Mouse (Mus musculus): Measurements from ENCODE around the gene Gstt2.
"Not testable (repeated sequence)": the region's sequence is repeated elsewhere in the genome, so short reads cannot be mapped to it uniquely, and the experiment has no call there.

Gstt2 gene

DNA sequence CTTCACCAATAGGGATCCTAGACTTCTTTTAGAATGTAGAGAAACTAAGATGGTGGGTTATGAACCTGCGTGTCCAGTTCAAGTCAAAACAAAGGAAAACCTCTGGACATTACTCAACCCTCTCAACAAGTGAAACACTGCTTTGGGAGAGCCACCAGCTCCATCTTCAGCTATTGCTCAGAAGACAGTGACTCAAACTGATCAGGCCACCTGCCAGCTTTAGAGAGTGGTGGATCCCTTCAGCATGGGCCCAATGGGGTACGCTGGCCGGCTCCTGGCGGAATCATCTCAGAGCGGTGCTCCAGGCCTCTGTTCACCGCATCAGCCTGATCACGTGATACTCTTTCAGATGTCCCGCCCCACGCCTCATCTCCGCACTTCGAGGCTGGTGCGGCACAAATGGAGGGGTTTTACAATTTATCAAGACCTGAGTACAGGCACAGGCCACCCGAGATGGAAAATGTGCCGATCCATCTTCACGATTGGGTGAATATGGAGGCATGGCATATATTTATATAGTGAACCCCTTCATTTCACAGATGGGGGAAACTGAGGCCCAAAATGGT, 18.3 kb upstream of the Gstt2 start:
- no peak for DNase-seq (ENCODE audit: low spot score in 2 of 2)

DNA sequence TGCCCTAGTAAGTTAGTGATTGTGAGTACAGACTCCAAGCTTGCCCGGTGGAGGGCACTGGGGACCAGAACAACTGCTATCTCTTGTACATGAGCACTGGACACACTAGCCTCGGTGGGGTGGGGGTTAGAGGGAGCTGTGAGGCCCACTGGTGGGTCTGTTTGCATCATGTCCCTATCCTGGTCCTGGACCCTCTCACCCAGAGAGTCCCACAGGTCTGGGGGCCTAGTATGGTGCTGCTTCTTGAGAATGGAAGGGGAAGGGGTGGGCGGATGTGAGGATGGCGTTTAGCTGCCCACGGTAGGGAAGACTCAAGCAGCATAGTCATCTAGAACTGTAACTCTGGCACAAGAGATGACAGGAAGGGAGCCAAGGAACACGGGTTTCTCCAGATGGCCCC, 17.6 kb upstream of the Gstt2 start:
- DNase-seq (ENCODE audit: low spot score in 2 of 2) = no peak

DNA sequence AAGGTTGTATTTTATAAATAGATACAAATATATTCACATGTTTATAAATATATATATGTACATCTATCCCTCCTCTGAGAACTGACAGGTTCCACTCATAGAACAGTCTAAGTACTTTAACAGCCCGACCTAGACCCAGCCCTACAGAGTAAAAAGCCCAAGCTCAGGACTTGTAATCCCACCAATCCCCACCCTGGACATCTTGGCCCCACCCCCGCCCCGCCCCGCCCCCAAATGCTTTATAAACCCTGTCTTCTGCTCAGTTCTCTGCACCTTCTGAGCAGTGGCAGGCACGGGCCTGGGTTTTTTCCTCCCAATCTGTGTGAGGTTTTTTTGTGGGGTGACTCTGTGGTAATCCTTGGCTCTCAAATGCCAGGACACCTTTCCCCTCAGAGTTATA, 16.9 kb upstream of the Gstt2 start:
- no peak for DNase-seq (ENCODE audit: low spot score in 2 of 2)

DNA sequence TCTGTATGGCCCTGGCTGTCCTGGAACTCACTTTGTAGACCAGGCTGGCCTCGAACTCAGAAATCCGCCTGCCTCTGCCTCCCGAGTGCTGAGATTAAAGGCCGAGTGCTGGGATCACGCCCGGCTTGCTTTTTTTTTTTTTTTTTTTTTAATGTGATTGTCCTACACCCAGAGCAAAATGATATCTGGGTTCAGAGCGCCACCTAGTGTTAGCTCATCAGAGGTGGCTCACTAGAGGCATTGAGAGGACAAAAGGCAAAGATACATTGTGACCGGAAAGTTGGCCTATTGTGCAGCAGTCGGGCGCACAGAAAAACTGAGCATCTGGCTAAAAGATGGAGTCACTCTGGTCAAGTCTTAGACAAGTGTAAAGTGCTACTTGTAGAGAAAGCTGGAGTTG, 16.2 kb upstream of the Gstt2 start:
- peak; percentile 60 to 86 for DNase-seq (ENCODE audit: low spot score in 2 of 2)

DNA sequence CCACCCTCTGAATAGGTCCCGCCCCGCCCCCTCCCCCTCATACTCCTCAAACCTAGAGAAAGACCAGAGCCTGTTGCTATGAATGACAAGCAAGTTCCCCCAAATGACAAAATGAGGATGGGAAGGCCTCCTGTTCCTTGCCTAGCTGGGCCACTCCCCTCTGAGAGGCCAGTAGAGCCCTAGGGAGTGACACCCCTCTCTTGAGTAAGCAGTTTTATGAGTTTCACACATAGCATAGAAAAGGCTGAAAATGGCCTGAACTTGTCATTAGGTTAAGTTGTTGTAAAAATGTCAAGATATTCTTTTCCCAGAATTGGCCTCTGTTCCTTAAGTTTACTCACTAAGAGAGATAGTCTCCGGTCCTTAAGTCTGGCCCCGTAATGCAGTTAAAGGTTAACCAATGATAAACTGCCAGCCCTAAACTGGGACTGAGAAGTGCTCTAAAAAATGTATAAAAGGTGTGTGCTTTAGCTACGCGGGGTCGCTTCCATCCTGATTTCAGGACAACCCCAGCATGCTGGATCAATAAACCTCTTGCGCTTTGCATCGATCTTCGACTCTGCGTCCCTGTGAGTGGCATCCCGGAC, 15.4 kb upstream of the Gstt2 start:
- no peak for DNase-seq (ENCODE audit: low spot score in 2 of 2)

DNA sequence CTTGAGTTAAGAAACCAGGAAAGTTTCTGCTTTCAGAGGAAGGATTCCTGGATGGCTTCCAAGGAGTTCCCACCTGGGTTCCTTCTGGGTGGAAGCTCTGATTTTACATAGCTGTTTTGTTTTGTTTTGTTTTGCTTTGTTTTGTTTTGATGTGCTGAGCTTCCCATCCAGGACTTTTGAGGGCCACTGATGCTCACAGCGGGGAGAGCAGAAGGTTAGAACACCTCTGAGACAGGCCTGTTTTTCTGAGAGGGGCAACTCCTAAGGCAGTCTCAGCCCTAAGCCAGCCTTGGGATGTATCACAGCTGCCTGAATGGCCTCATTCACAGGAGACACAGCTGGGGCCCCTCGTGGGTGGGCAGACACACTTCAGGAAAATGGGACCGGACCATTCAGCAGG, 14.5 kb upstream of the Gstt2 start:
- no peak for DNase-seq (ENCODE audit: low spot score in 2 of 2)

DNA sequence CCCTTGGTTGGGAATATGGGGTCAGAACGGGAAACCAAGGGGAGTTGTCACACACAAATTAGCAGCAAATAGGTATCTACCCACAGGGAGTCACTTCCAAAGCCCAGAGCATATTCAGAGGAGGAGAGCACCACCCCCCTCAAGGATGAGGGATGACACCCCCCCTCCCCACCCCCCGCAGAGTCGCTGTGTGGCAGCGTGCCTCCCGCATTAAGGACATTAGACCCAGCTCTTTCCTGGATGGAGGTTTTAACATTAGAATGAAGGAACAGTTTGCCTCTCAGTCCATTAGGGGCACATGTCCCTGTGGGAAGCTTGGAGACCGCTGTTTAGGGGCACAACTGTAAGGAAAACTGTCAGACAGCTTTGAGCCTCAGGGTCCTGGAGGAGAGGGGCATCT, 13.9 kb upstream of the Gstt2 start:
- DNase-seq (ENCODE audit: low spot score in 2 of 2) = no peak

DNA sequence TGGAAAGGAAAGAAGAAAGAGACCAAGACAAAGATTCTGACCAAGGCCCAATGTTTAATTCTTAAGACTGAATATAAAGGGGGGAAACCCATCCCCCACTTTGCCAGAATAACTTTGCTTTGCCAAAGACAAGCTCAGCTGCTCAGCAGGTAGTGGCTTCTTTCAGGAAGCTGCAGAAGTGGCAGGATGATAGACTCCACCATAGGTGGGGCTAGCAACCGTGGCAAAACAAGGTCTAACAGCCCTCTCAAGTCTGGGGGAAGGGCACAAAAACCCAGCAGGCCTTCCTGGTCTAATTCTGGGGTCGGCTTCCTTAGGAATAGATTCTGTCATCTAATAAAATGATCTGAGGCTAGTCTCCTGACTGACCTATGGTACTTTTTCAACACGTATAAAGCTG, 11.2 kb upstream of the Gstt2 start:
- DNase-seq (ENCODE audit: low spot score in 2 of 2) = no peak

DNA sequence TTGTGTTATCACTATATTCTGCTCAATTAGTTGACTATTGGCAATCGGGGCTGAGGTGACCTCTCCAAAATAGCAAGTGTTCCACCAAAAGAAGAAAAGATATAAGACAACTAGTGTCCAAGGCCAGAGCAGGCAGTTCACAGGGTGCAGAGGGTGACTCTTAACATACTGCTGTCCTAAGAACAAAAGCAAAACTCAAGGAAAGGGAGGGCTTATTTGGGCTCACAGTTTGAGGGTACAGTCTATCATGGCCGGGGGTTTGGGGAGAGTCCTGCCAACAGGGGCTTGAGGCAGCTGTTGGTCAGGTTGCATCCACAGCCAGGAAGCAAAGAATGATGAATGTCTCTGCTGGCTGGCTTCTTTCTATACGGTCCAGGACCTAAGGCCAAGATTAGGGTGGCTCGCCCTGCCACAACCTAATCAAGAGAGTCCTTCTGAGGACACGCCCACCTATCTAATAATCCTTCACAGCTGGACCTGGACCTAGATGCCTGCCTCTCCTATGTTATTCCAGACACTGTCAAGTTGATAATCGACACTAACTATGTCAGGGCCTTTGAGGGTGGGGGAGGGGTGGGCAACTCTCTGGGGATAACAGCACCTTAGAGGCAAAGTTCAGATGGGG, 8.2 kb upstream of the Gstt2 start:
- DNase-seq (ENCODE audit: low spot score in 2 of 2) = no peak

DNA sequence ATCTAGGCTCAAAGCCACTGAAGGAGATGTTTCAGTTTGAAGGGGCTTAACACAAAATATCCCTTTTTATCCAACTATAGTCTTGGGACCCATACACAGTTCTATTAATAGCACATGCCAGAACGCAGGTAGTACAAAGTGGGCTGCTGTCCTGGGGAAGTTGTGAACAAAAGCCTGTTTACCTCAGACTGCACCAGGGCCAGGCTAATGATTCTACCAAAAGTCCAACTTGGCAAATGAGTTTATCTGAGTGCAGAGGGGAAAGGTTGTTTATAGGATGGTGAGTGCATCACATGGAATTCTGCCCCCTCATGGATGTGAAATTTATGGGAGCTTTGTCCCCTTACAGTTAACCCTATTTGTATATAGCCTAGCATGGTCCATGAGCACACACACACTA, 7.6 kb upstream of the Gstt2 start:
- DNase-seq (ENCODE audit: low spot score in 2 of 2) = no peak

DNA sequence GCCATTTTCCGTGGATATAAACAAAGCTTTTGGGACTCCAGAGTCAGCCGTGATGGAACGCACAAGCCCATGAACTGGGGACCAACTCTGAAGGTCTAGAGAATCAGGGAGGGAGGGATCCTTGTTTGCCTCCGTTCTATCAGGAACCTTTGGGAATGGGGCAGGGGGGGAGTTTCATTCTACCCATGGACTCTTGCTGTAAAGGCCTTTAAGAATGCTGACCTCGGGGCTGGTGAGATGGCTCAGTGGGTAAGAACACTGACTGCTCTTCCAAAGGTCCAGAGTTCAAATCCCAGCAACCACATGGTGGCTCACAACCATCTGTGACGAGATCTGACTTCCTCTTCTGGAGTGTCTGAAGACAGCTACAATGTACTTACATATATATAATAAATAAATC, 6.7 kb upstream of the Gstt2 start:
- DNase-seq (ENCODE audit: low spot score in 2 of 2) = not testable (repeated sequence)

DNA sequence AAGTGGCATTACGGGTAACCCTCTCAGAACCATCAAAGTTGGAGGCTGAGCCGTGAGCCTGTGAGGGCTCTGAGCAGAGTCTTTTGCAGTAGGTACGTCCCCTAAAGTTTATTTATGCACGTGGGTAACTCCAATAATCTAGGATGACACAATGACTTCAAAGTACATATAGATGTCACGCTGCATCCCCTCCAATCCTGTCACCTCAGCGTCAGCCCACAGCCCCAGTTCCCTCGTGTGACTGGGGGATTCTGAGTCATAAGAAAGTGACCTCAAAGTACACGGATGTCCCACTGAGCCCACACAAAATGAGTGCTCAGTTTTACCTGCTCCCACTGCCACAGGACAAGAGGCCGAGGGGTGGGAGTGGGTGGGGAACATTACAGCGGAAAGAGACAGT, 1.9 kb upstream of the Gstt2 start:
- no peak for DNase-seq (ENCODE audit: low spot score in 2 of 2)

DNA sequence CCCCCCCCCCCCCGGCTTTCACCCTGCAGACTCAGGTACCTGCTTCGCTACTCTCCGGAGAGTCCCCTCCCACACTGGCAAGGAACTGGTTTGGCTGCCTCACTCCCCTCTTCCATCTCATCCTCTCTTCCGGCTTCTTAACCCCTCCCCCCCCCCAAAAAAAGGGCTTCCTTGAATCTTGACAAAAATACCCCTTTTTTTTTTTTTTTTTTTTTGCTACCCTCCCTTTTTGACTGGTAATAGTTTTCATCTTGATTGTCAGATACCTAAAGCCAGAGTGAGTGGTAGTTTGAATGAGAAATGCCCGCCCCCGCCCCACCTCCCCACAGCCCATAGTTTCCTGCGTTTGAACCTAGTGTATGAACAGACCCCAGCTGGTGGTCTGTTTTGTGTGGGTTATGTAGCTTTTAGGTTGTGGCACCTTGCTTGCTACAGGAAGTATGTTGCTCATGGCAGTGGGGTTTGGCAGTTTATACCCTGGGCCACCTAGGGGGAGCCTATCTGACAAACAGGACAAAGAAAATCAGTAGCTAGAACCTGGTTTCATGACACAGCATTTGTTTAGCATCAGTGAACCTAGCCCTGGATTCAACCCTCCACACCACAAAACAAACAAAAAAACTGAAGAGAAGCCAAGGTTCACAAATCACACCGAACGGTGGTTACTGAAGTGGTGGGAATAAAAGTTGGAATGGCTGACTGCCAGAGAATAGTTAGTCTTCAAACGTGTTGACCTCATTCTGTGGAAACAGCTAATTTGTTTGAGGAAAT, 1.3 kb downstream of the Gstt2 start:
- DNase-seq (ENCODE audit: low spot score in 2 of 2) = no peak

DNA sequence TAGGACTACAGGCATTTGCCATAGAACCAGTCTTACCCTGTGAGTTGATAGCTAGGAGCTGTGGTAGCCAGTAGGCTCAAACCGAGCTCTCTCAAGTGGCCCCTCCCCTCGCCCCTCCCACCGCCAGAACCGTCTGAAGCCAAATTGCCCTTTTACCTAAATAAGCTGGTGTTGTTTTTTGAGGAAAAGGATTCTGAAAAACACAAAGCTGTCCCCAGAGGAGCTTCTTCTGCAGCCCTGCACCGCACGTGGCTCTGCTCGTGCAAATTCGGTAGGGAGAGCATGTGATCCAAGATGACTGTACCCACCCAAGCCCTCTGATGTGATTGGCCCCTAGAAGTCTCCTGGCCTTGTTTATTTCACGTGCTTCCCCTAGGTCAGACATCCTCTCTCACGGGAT, 1.9 kb downstream of the Gstt2 start:
- DNase-seq (ENCODE audit: low spot score in 2 of 2) = no peak

DNA sequence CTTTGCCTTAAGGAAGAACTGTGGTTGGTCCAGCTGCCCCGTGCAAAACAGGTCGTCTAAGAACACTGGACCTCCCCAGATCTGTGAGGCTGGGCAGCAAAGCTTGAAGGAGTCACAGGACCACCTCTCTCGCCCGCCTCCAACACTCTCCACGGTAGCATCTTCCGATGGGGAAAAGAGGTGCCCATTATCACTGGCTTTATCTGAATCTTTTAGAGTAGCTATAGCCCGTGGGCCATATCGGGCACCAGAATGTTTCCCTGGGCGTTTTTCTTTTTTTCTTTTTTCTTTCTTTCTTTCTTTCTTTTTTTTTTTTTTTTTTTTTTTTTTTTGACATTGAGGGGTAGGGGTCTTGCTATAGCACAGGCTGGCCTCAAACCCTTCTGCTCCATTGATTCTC, 2.5 kb downstream of the Gstt2 start:
- DNase-seq (ENCODE audit: low spot score in 2 of 2) = no peak

DNA sequence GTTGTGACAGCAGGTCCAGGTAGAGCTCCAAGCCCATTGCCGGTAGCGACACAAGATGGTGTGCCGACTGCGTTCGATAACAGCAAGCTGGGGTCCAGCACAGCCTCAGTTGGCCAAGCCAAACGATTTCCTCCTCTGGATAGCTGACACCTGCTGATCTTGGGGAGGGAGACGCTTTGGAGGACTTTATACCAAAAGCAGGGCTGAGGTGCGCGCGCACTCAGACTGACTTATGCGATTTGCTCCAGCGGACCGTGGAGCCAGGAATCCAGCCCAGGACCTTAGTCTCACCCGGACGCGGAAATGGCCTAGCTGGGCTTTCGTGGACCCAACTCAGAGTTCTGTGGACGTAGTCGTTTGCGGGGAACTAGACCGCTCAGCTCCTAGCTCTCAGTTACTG, 3.0 kb downstream of the Gstt2 start:
- peak in 1 of 2 experiments; percentile 52 for DNase-seq (ENCODE audit: low spot score in 2 of 2)

DNA sequence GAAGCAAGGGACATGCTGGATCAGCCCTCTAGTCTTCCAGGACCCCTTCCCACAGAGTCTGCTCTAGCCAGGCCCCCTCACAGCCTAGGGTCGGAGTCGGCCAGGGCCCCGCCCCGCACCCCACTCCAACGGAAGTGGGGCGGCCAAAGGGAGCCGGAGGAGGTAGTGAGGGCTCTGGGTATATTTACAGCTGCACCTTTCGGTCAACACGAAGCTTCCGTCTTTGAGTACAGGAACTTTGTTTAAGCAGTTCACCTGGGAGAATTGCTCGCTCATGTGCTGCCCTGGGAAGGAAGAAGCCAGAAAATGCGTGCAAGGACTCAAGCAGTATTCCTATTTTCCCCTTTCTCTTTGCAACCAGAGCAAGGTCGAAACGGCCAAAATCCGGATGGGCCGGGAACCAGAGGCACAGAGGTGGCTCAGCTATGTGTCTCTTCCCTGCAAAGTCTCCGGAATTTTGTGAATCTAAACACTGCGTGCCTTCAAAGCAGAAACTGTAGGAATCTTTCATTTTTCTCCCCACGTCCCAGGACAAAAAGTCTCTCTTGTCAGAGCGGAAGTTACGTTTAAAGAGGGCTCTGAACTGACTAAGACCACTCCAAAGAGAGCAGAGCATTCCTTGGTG, 3.7 kb downstream of the Gstt2 start:
- no peak for DNase-seq (ENCODE audit: low spot score in 2 of 2)

DNA sequence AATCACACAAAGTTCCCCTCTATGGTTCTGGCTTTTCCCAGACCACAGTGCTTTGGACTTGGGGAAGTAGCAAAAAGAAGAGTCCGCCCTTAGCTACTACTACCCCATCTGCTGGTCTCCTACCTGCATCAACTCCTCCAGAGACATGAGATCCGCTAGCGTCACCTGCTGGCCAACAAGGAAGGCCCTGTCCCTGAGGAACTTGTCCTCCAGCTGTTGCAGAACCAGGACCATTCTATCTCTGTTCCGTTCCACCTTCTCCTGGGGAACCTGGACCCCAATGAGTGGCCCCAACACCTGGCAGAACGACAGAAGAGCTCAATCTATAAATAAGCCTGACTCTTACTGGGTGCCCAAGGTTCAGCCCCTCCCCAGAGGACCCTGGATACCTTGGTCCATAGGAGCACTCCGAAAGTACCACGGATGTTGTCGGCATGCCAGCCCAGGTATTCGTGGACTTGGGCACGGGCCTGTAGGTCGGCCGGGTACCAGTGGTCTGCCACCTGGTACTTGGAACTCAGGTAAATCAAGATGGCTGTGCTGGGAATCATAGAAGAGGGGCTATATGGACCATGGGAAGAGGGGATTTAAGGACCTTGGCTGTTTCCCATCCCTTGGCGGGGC, 4.8 kb downstream of the Gstt2 start:
- no peak for DNase-seq (ENCODE audit: low spot score in 2 of 2)

DNA sequence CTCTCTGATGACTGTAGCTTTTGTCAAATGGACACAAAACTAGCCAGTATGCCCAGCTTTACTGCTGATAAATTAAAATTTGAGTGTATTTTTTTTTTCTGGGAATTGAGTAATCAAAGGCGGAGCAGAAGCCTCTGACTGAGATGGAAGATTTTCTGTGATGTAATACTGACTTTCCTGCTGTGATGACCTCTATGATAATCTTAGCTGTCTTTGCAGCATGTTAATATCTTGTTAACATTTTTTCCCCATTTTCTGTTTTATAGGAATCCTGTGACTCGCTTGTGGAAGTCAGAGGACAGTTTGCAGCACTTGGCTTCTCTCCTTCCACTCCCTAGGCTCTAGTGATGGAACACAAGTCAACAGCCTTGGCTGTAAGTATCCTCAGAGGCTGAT, 7.0 kb downstream of the Gstt2 start:
- no peak for DNase-seq (ENCODE audit: low spot score in 2 of 2)

DNA sequence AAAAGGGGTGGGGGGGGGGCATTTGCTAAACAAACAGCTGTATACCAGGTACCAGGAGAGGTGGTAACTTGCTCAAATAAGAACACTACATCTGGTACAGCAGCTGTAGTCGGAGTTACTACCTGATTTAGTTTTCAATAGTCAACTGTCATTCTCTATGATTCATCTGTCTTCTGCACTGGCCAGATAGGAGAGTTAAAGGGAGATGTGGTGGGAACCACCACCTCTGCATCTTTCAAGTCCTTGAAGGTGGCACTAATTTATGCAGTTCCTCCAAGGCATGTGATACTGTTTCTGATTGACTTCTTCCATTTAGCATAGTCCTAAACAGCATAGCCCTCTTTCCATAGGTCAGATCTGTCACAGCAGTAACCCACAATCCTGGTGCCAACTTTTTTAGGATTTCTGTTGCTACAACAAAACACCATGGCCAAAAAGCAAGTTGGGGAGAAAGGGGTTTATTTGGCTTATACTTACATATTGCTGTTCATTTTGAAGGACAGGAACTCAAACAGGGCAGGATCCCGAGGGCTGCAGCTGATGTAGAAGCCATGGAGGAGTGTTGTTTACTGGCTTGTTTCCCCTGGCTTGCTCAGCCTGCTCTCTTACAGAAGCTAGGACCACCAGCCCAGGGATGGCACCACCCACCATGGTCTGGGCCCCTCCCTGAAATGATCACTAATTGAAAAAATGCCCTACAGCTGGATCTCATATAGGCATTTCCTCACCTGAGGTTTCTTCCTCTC, 7.5 kb downstream of the Gstt2 start:
- no peak for DNase-seq (ENCODE audit: low spot score in 2 of 2)

DNA sequence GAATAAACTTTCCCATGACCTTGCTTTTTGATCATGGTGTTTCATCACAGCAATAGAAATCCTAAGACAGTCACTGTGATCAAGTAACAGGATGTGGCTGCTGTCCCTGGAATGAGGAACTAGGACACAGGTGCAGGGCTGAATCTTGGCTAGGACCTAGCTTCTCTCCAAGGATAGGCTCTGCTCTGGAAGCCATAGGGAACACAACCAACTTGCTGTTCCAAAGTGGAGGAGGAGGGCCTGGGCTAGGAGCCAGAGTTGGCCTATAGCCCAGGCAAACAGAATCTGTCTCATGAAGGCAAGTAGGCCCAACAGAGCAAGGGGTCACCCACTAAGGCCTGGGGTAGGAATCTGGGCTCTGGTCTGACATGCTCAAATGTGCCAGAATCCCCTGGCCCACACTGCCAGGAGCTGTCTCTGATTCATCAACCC, 8.7 kb downstream of the Gstt2 start:
- peak in 1 of 2 experiments; percentile 78 for DNase-seq (ENCODE audit: low spot score in 2 of 2)

Data from cerebellum, postnatal 4 days (tissue).